ENCODE assay signal across 9 mouse cellular contexts in the genomic region with DNA sequence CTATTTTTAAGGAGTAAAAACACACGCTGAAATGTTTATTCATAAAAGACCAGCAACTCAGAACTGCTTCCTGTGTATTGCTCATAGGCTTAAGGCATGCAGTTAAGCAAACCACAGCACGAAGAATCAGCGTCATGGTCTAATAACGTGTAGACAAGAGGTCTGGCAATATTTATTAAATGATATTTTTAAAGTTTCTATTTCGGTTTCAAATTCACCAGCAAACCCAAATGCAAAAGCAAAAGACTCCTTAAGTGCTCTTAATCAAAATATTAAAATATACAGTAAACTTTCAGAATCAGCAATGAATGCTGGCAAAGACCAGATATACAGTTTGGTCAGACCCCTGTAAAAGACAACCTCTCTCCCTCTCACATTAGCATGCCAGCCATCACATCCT. TPM values are rescaled to one million over a fixed set of nuclear protein-coding genes. Genes with fewer than 3 reads are reported as not detected.
DNase-seq lines count a peak whose midpoint lies in the region; ATAC-seq and TF ChIP-seq lines count a peak whose summit lies in the region.
"Had no signal": no experiment of that assay in that cellular context is flagged by ENCODE, and none has a peak within 500 bp of the region (broad histone marks: within the 10 kb centered on the region; RNA-seq: fewer than 3 reads in every experiment).

No protein-coding gene starts in this region.

- H3K4me2 ChIP-seq in heart, postnatal 0 days (ENCODE audit: low read depth, low read length) = peak overlapping the region; percentile 83

- no peak for ATAC-seq in heart, postnatal 0 days (ENCODE audit: insufficient read depth, low read depth)

- H3K9ac ChIP-seq in heart, postnatal 0 days (replicated peaks; ENCODE audit: low read depth, low read length) = peak overlapping the region; percentile 60; the same call in 1 of the 2 replicates

- no peaks in the 10 kb centered on the region for H3K27me3 ChIP-seq in heart, postnatal 0 days (ENCODE audit: control insufficient read depth, insufficient read depth, low read length)

- no peak for TF ChIP-seq CTCF in heart, postnatal 0 days (IDR thresholded peaks at IDR 0.05; ENCODE audit: low read depth)

- H3K36me3 ChIP-seq in heart, postnatal 0 days (replicated peaks; ENCODE audit: control insufficient read depth, insufficient read depth, low read length) = no peaks in the 10 kb centered on the region

- WGBS in heart, postnatal 0 days = 43% methylated on average over 5 of the region's 5 CpGs

- peak overlapping the region; percentile 69 for H3K4me3 ChIP-seq in heart, postnatal 0 days (ENCODE audit: low read depth, low read length)

- no peaks in the 10 kb centered on the region for H3K9me3 ChIP-seq in heart, postnatal 0 days (replicated peaks; ENCODE audit: control insufficient read depth, low read length)

- peak; percentile 50 for DNase-seq in heart, adult 11 months
- DNase-seq in heart, adult 18-20 months = no peak
- DNase-seq in CD4-positive, CD25-positive, alpha-beta regulatory T cell, adult 2 months (ENCODE audit: low read depth, low spot score) = peak; percentile 33
- no peak for DNase-seq in heart, postnatal 0 days (ENCODE audit: low spot score)
- peak; percentile 28 for DNase-seq in lung, postnatal 36 days
- no peak for DNase-seq in left cerebral cortex, postnatal 10 days (ENCODE audit: extremely low spot score in 1 of 2, low spot score in 2 of 2)
- DNase-seq in right cerebral cortex, postnatal 10 days (ENCODE audit: low spot score in 2 of 2) = no peak
- DNase-seq in right cerebral cortex, postnatal 25 days = no peak
- DNase-seq: cerebellum, postnatal 36 days had no signal

- H3K4me1 ChIP-seq in heart, postnatal 0 days (ENCODE audit: control insufficient read depth, insufficient read depth) = no peaks in the 10 kb centered on the region

- H3K27ac ChIP-seq in heart, postnatal 0 days (ENCODE audit: low read depth) = no peak overlapping the region

- intact Hi-C loops in left cerebral cortex, postnatal 10 days (cut with DNase I) = no loop called here

- no peak for TF ChIP-seq EP300 in heart, postnatal 0 days (IDR thresholded peaks at IDR 0.05; ENCODE audit: low read depth)

RNA-seq across cellular contexts. Expression of a gene that starts 1.0 kb away (rescaled TPM):
- total RNA-seq in heart, adult 18-20 months (2021) = 10 to 100 TPM; 12.1 to 13.5 TPM
- 47.9 and 55.4 TPM in 2 replicates for total RNA-seq in heart, postnatal 0 days (2014; rRNA removed; ENCODE audit: low replicate concordance)
- 36.8 and 38.6 TPM in 2 replicates for polyA plus RNA-seq in heart, postnatal 0 days (2015; fragmentation: Nextera tagmentation; extraction: Ambion mirVana)
- total RNA-seq in left cerebral cortex, postnatal 10 days (2021) = 100 to 1,000 TPM; 152 to 162 TPM

Comparison
In these comparisons a context has a peak if more than half of its experiments do, and no peak if none do; other contexts are left out.
1. DNase-seq: peak in heart, adult 11 months (single experiment), CD4-positive, CD25-positive, alpha-beta regulatory T cell, adult 2 months (single experiment) and lung, postnatal 36 days (single experiment); none in heart, adult 18-20 months (0 of 2), heart, postnatal 0 days (single experiment), left cerebral cortex, postnatal 10 days (0 of 2), right cerebral cortex, postnatal 10 days (0 of 2) and right cerebral cortex, postnatal 25 days (single experiment).